Mouse (Mus musculus) CD8-positive naive resting alpha-beta T cell, adult 2 months (primary cell): ENCODE results near the gene Gfer.
A peak's percentile ranks its signal among the peaks of the same experiment; 100 is the strongest.
"Not testable (repeated sequence)": the region's sequence is repeated elsewhere in the genome, so short reads cannot be mapped to it uniquely, and the experiment has no call there.

ENCODE experiments used
- DNase-seq, 2 experiments: peaks; one replicate each; pipeline ENCODE4 v3.0.0; 2022; ENCODE audit warnings: low read depth in 2 of 2, low spot score in 2 of 2

Gfer gene

DNA sequence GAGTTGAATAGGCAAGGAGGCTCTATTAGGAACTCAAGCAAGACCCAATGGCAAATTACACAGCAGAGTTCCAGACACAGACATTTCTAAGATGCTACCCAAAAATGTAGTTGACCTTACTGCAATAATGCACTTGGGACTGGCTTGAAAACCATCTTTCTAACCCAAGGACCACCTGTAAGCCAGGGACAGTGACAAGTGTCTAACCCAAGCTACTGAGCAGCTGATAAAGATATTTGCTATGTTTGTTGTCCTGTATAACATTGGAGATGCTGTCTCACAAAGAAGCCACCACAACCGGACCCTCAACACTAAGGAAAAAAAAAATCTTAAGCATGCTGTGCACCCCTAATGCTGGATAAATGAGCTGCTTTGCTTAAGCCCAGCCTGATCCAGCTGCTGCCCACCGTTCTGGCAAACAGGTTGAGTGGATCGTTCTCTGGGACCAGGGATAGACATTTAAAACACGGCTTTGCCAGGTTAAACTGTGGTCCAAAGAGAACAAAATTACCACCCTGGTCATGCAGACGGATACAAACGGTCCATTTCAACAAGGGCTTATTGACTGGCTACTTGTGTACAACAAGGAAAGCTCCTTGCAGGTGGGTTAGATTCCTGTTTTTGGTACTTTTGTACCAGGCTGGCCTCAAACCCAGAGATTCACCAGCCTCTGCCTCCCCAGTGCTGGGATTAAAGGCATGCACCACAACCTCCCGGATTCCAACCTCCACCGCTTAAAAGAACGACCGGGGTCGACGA, 27.3 kb upstream of the Gfer start:
- DNase-seq: no peak

DNA sequence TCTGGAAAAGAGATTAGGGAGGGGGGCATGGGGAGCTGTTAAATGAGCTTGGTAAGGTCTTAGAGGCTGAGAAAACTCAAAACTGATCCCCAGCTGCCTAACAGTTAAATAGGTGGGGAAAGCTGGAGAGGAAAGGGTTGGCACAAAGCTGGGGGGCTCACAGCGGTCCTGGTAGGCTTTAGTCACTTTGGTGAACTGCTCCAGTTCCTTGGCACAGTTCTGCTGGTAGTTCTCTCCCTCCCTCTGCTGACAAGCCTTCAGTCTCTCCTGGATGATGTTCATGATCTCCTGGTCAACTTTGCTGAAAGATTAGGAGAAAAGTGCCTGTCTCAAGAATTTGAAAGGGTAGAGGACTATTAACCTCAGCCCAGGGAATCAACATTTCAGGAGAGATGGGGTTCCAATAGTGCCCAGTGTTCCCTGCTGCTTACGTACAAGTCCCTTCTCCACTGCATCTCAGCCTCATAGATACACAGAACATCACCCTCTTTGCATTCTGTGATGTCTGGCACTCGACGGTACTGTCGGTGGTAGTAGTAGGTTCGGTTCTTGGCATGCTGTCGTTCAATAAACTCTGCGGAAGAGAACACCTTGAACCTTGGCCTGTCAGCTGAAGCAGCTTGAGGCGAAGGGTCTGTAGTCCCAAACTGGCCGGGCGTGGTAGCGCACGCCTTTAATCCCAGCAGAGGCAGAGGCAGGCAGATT, 26.4 kb upstream of the Gfer start:
- no peak for DNase-seq

DNA sequence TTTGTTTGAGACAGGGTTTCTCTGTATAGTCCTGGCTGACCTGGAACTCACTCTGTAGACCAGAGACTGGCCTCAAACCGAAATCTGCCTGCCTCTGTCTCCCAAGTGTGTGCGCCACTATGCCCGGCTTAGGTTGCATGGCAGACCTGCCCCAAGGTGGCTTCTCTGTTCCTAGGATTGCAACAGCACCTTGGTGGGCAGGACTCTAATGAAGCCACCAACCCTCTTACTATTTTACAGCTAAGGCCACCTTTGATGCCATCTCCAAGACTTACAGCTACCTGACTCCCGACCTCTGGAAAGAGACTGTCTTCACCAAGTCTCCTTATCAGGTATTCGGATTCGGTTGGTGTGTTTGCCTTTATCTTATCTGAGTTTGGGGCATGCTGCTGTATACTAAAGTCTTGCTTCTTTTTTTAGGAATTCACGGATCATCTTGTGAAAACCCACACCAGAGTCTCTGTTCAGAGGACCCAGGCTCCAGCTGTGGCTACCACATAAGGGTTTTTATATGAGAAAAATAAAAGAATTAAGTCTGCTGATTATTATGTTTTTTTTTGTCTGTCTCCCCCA, 25.5 kb upstream of the Gfer start:
- not testable (repeated sequence) for DNase-seq

DNA sequence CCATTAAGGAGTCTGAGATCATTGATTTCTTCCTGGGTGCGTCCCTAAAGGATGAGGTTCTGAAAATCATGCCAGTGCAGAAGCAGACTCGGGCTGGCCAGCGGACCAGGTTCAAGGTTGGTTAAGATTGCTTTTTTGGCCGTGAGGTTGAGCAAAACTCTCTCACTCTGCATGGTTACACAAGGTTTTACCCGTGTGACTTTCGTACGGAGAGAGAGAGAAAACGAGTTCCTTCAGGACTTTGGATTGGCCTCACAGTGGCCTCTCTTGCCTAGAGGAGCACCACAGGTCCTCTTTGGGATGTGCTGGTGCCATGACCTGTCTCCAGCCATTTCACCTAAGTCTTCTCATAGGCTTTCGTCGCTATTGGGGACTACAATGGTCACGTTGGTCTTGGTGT, 24.7 kb upstream of the Gfer start:
- not testable (repeated sequence) for DNase-seq

DNA sequence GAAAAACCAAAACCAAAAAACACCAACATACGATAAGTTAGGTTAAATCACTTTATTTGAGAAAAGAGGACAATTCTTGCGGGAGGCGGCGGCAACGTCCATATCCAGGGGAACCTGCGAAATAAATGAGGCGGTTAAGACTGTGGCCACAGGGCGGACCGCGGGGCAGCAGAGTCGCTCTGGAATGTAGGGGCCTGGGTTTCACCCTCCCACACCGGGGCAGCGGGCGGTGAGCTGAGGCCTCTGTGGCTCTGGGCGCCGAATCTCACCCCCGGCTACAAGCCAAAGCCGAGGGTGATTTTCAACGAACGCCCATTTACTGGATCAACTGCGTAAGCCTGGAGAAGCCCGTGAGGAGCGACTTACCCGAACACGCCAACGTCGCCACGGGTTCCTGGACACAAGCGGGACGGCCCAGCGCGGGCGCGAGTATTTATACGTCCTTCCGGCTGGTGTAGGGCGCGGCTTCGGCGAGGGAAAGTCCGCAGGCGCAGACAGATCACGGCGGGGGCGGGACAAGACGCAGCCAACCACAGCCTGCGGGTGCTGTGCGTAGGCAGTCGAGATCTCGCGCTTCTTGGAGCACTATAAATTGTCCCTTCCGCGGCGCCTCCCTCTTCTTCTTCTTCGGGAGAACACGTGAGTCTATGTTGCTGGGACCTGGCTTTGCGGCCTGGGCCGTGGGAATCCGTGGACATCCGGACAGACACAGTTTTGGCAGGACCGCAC, 23.7 kb upstream of the Gfer start:
- DNase-seq: peak; percentile 96 to 97

DNA sequence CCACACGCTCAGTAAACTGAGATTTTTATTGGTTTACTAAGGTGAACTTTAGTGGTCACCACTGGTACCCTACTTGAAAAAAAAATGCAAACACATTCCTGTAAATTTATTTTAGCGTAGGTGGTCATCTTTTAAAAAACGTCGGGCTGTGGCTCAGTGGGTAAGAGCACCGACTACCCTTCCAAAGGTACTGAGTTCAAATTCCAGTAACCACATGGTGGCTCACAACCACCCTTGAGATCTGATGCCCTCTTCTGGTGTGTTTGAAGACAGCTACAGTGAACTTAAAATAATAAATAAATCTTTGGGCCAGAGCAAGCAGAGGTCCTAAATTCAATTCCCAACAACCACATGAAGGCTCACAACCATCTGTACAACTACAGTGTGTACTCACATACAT, 23.0 kb upstream of the Gfer start:
- DNase-seq: not testable (repeated sequence)

DNA sequence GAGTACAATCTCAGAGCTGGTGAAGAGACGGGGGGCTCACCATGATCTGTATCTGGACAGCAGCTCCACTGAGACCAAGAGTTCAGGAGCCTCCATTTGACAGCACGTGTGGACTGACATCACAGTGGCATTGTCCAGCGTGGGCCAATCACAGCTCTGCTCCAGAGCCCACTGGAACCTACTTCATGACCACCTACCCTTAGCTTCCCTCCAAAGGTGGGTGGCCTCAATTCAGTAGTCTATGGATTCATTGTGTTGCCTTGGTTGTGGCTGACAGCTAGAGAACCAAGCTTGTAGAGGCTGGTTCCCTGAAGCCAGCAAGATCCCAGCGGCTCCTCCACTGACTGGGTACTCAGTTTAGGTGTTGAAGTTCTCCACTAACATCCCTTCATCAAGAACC, 22.0 kb upstream of the Gfer start, which contains the start of the genes Rnf151 and Rps2:
Rnf151 (minus strand) TSS at position 121 of the 400 bp plus-strand sequence.
Rps2 (plus strand) TSS at position 174 of the 400 bp plus-strand sequence.
- DNase-seq: no peak

DNA sequence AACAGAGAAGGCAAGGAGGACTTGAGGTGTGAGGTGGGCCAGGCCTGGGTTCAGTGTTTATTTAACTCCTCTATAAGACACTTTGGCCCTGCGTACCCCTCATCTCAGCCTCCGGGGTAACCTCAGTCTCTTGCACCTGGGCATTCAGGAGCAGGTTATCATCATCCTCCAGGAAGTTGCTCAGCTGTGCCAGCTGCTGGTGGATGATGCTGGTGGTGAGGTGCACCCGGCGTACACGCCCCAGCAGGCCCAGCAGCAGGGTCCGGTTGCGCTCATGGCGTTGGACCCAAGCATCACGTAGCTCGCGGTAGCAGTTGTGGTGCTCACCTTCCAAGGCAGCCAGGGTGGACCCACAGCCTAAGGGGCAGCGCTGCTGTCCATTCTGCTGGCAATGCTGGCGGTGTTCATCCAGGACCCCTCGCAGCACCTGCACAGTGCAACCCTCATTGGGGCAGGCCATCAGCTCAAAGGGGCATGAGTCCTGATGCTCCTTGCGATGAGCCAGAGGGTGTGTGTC, 20.3 kb upstream of the Gfer start:
- DNase-seq: no peak

DNA sequence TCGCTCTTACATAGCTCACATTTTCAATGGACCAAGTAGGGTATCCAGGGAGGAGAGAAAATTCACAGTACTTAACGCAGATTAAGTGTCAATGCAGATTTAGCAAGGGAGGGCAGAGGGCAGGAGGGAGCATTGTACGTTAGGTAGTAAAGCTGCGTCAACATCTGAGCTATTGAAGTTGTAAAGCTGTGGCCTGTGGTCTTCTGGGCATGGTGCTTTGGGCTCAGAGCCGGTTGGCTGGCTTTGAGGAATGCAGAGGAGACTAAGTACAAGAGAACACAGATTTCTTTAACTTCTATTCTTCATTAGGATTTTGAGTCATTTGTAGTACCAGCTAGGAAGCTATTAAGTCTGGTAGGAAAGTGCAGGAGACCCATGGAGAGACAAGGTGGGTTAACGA, 19.6 kb upstream of the Gfer start:
- no peak for DNase-seq

DNA sequence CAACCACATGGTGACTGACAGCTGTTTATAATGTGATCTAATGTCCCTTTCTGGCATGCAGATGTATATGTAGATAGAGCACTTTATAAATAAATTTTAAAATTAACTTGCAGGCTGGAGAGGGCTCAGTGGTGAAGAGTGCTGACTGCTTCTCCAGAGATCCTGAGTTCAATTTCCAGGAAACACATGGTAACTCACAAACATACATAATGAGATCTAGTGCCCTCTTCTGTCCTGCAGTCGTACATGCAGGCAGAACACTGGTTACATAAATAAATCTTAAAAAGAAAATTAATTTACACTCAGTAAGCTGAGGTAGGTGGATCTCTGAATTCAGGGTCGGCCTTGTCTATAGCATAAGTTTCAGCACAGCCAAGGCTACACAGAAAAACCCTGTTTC, 12.7 kb upstream of the Gfer start:
- DNase-seq: no peak

DNA sequence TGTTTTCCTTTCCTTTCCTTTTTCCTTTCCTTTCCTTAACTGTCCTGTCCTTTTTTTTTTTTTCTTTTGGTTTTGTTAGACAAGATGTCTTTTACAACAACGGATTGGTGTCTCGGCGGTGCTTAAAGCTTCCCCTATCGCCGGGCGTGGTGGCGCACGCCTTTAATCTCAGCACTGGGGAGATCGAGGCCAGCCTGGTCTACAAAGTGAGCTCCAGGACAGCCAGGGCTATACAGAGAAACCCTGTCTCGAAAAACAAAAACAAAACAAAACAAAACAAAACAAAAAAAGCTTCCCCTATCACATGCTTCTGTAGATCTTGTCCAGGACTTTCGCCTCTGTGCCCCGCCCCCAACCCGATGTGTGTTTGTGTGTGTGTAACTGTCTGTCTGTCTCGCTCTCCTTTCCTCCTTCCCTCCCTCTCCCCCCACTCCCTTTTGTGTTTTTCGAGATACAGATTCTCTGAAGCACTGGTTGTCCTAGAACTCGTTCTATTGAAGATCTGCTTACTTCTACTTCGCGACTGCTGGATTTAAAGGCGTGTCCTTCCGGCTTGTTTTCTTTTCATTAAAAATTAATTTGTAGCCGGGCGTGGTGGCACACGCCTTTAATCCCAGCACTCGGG, 12.0 kb upstream of the Gfer start:
- DNase-seq: no peak

DNA sequence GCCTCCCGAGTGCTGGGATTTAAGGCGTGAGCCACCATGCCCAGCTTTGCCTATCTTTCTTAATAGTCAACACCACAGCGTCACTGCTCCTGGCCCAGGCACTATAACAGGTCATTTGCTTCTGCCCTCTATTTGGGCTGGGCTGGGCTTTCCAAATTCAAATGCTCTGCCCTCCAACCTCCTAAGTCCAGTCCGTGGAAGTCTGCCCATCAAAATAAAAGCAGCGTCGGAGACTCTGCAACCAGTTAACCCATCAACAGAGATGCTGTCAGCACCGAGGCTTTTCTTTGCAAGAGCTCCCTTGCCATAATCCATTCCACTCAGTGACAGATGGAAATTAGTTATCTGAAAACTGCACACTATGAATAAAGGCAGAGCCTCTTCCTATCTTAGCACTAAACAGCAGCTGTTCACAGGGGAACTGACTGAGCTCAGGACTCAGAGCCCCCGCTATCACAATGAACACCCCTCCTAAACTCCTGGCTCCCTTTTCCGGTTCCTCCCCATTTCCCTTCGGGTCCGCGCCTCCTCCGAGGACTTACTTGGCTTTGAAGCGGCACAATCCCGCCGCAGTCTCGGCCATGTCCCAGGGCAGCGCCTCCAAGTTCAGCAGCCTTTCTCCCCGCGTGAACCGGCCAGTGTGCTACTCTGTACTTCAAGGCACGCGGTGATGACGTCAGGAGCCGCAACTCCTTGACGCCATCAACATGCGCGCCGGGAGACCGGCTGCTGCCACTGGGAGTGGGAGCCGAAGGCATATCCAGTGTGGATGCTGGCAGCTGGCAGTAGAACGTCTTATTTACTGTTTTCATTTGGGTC, 11.2 kb upstream of the Gfer start, which contains the start of gene Tbl3:
Tbl3 (minus strand) TSS at position 679 of the 819 bp plus-strand sequence.
- peak; percentile 85 to 90 for DNase-seq

DNA sequence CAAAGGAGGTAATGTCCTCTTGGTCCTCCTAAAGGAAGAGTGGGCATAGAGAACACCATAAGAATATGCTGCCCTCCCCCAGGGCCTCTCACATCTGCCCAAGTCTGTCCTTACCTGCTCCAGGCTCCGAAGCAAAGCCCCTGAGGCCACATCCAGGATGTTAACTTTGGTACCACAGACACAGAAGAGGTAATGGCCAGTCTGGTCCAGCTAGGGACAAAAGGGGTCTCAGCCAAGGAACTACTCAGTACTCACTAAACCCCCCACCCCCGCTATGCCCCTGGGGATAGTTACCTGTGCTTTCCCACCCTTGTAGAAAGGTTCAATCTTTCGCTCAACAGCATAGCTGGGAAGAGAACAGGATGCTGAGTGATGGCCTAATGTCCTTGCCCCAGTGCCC, 9.9 kb upstream of the Gfer start:
- no peak for DNase-seq

DNA sequence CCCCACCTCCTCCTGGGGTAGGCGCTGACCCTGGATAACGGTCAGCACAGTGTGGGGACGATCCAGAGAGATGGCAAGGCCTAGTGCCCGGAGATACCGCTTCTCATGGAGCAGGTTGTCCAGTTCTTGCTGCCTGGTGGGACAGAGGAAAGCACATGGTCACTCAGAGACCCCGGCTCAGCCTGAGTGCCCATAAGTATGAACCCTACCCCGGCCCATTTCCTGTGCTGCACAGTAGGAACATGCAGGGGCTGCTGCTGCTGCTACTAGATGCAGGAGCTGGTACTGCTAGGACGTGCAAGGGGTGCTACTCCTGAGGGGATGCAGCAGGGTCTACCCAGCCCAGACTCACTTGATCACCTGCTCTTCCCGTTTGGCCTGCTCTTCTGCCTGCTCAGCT, 5.3 kb upstream of the Gfer start:
- DNase-seq: no peak

DNA sequence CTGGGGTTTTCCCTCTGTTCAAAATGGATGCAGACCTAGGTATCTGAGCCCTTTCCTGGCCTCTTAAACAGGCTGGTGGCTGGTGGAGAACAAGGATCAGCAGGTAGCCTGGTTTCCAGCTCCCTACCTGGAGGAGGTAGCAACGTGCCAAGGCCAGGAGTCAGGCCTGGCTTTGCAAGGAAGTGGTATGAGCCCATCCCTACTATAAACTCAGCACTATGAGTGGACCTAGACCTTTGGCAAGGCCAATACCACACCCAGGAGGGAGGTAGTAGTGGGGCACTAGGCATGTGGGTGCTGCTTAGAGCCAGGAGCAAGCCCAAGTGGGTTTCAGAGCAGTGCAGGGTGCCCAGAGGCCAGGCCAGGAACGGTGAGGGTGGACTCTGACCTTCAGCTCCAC, 3.5 kb upstream of the Gfer start:
- no peak for DNase-seq

DNA sequence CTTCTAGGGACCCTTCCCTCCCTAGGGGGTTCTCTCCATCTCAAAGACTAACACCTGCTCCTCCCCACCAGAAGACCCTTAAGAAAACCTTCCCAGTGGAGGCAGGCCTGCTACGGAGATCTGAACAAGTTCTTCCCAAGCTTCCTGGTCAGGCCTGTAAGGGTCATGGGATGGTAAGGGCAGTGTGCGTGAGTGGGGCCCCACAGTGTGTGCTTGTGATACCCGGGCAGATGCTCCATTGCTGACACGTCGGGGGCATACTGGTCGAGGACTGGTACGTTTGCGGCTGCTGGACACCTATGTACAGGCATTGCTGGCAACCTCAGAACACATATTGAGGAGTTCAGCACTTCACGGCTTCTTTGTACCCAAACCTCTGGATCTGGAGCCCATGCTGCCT, 2.8 kb upstream of the Gfer start:
- no peak for DNase-seq

DNA sequence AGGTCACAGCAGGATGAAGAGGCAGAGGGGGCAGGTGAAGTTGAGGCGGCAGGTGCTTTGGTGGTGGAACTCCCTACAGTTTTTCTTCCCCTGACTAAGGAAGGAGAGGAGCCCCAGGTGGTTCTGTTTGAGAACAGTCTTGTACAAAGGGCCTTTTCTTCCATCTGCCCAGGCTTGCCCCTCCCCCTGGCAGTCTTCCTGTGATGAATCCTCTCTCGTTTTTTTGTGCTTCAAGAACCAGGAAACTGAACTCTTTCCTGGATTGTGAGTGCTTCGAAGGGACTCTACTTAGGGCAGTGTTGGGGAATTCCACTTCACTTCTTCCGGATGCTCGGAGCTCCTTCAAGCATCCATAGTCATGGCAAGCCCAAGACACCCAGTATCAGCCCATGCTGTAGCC, 2.0 kb upstream of the Gfer start:
- no peak for DNase-seq

DNA sequence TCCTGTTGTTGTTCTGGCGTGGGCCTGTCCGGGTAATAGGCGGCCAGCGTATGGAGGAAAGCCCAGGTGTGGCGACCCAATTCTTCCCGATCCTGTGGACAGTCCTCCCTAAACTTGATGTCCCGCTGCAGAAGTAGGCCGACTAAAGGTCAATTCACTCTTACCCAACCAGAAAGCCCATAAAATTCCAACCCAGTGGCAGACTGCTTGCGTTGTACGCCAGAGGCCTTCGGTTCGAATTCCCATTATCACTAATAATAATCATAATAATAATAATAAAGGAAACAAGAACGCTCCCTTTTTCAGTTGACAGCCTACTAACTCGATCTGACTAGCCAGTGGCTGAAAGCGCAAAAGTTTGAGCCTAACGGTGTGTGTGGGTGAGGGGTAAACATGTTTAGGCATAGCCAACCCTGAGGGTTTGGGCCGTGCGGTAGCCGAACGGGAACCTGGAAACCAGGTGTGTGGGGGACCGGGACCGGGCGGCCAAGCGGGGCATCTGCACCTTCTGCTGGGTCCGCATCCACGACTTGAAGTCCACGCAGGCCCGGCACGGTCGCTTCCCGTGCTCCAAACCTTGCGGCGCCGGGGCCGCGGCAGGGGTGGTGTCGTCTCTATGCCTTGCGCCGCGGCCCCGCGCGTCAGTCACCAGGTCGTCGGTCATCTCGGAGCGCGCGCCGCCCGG, 488 bp downstream of the Gfer start:
- no peak for DNase-seq

DNA sequence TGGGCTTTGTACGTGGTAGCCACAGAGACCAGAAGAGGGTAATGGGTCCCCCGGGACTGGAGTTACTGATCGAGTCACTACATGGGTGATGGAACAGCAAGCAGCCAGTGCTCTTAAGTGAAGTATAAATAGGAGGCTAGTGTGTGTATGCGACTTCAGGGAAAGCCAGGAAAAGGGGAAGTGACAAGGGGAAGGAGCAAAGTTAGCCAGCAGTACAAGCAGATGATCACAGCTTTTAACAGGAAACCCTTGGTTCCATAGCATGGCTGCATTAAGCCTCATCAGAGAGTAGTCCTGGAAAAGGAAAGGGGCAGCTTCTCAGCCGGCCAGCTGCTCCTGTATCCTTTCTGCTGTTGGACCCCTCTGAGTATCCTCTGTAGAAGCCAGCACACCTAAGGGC, 3.6 kb downstream of the Gfer start:
- no peak for DNase-seq
